Mouse (Mus musculus) kidney, postnatal 10 days (tissue): ENCODE data around the gene Otol1.
A peak's percentile ranks its signal among the peaks of the same experiment; 100 is the strongest.

Source experiments
- DNase-seq: peaks from one replicate; pipeline ENCODE4 v3.0.0; 2021; ENCODE audit warnings: mixed read lengths

The Otol1 gene

GRCm38 (mm10) chr3:70007313-70007712 is at the start of gene Otol1:
Otol1 (plus strand) TSS chr3:70007613.
- DNase-seq = no peak

GRCm38 (mm10) chr3:69962187-69962586 is 45.2 kb upstream of the Otol1 start:
- peak; percentile 38 for DNase-seq

- no peak for DNase-seq
Measured at GRCm38 (mm10) chr3:69971482-69972097, 35.8 kb upstream of the Otol1 start.

DNA sequence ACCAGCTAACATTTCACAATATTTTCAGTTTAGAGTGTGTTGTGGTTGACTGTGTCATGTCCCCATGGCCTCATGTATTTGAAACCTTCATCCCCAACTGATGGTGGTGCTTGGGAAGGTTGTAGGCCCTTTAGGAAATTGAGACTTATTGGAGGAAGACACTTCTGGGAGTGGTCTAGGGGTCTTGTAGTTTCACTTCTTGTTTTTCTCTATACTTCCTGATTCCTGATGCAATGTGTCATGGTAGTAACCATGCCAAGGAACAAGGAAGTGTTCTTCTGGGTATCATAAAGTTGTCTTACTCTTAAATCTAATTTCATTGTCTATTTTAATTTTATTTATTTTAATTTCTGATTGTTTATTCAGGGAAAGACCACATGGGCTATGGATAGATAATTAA is 29.3 kb upstream of the Otol1 start:
- no peak for DNase-seq

- no peak for DNase-seq
Measured at GRCm38 (mm10) chr3:69993806-69994205, 13.6 kb upstream of the Otol1 start.

DNA sequence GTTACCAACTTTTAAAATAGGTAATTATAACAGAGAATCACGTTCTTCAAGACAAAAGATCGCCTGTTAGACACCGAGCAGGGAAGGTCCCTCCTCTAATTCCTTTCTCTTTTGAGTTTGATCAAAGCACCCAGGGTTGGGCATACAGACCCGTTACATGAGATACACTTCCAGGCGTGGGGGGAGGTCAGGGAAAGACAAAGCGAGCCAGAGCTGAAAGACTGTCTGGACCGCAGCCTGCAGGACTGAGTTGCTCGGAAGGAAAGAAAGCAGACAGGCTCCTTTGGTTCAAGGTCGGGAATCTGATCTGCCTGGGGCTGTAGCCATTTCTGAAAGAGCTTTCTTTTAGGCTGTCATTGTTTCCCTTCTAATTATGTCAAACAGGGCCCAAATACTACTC is 5.9 kb upstream of the Otol1 start:
- no peak for DNase-seq

DNA sequence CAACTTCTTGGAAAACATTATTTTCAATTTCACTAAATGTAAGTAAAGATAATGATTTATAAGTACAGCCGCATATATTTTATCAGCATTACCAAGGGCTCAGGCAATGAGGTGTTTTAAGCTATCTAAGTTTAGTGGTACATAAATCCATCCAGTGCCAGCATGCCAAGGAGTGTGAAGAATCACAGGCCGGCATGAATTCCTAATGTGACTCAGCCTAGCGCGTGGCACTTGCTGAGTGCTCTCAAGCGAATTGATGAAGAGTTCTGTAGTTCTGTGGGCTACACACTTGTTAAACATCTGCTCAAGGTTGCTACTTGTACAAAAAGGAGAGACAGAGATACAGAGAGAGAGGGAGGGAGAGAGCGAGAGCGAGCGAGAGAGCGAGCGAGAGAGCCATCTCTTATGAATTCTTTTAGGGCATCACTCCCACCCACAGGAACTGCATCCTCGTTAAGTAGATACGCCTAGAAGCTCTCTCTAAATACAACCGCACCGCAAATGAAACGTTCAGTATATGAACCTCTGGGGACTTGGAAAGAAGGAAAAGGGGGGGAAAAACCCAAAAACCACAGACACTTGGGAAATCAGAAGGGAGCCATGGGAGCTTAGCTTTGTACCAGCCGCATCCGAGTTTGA is 4.2 kb upstream of the Otol1 start:
- DNase-seq = no peak

DNA sequence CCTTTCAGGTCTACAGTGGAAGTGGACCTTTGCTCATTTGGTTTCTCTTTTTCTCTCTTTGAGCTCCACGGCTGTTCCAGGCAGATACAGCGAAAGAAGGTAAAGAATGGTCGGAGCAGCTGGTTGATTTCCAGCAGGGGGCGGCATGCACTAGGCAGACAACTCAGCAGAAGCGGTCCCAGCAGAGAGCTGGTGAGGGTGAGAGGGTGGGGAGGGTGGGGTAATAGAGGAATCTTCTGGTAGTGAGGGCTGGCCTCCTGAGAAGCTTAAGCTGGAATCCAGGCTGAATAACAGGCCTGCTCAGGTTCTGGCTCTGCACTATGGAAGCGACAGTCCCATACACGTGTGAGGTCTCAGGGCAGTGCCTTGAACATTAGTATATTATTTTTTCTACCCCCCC is 3.5 kb upstream of the Otol1 start:
- peak; percentile 13 for DNase-seq

- DNase-seq = no peak
Measured at GRCm38 (mm10) chr3:70004379-70004778, 3.0 kb upstream of the Otol1 start.

GRCm38 (mm10) chr3:70012641-70013040 is 5.2 kb downstream of the Otol1 start:
- DNase-seq = no peak

DNA sequence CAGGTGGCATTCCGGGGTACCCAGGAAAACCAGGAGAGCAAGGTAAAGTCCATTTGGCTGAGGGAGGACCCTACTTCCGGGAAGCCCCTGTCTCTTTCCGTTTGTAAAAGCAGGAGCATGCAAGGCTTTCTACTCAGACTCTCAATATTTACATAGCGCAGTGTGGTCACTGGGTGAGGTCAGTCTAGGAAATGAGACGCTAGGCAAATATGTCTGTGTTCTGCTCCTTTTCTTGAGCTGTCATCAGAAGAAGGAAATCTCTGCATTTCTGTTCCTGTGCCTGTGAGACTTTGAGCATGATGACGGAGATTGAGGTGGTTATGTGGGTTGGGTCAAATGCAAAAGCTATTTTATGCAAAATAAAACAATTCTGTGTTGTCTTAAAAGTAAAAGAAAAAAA is 19.2 kb downstream of the Otol1 start:
- no peak for DNase-seq

DNA sequence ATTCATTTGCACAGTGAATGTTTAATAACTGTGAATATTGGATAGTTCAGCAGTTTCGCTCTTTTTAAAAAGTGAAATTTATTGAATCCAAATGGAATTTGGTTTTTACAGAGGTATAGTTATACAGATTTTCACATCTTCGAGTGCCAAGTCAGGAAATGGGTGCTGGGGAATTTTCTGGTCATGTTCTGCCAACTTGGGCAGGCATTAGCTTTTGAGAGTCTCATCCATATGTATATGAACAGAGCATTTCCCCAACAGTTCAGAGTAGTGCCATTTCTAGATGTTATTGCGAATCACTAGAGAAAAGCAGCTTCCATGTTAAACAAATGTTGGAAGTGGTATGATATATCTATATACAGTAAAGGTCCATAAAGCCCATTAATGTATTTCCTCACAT is 21.8 kb downstream of the Otol1 start:
- no peak for DNase-seq

- DNase-seq = peak; percentile 33
Measured at GRCm38 (mm10) chr3:70035593-70035992, 28.2 kb downstream of the Otol1 start.
